Mouse (Mus musculus): Measurements from ENCODE around the gene Syt9.
A peak's percentile ranks its signal among the peaks of the same experiment; 100 is the strongest.

Syt9 gene

GRCm38 (mm10) chr7:107370232-107371125 is at the start of gene Syt9:
Syt9 (plus strand) TSS chr7:107370728.
- peak; percentile 89 for DNase-seq (ENCODE audit: low read depth, low spot score)

DNA sequence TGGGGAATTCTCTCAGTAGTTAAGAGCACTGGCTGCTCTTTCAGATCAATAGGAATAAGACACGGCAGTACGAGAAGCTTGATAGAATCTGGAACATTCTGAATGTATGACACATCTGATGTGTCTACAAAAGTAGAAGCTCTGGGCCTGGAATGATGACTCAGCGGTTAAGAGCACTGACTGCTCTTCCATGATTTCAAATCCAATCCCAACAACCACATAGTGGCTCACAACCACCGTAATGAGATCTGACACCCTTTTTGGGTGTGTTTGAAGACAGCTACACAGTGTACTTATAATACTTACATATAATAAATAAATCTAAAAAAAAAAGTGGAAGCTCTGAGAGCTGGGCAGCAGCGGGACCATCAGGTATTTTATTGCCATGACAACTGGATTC is 31.5 kb upstream of the Syt9 start:
- DNase-seq (ENCODE audit: low read depth, low spot score) = no peak

DNA sequence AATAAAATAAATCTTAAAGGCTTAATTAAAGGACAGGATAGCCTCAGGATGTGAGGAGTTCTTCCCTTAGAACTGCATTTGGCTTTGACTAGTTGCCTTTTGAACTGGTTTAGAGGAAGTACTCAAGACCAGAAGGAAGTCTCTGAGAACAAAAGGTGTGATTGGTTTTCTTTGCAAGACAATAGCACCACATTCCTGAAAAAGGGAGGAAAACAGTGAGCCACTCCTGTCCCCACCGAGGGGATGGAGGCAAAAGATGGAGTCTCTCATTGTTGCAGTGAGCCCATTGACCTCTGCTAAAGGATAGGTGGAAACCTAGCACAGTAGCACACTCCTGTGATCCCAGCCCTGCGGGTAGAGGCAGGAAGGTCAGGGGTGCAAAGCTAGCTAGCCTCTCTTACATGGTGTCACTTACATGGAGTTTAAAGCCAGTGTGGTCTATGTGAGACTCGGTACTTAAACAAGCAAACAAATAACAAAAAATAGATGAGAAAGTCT is 30.9 kb upstream of the Syt9 start:
- peak; percentile 96 for DNase-seq (ENCODE audit: low read depth, low spot score)

- DNase-seq (ENCODE audit: low read depth, low spot score) = peak; percentile 25
These were observed 30.3 kb upstream of the Syt9 start for GRCm38 (mm10) chr7:107340221-107340620.

GRCm38 (mm10) chr7:107341519-107342190 is 28.9 kb upstream of the Syt9 start:
- peak; percentile 57 for DNase-seq (ENCODE audit: low read depth, low spot score)

DNA sequence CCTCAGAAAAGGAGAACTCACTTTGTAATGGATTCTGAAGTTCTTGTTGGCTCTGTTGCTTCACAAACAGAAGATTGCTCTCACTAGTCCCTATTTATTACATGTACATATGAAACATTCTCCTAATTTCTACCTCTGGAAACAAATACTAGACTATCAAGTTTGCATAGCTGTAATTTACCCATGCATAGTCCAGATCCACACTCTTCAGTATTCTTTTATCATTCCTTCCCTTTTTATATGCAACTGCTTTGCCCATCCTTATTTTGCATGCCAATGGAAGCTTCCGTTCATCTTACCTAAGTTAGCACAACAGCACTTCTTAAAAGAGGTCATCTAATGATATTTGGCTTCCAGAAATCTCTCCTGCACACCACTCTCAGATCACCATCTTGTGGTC is 21.3 kb upstream of the Syt9 start:
- peak; percentile 66 for DNase-seq (ENCODE audit: low read depth, low spot score)

GRCm38 (mm10) chr7:107362153-107362552 is 8.4 kb upstream of the Syt9 start:
- DNase-seq (ENCODE audit: low read depth, low spot score) = no peak

GRCm38 (mm10) chr7:107362634-107363033 is 7.9 kb upstream of the Syt9 start:
- no peak for DNase-seq (ENCODE audit: low read depth, low spot score)

- peak; percentile 85 for DNase-seq (ENCODE audit: low read depth, low spot score)
These were observed 795 bp downstream of the Syt9 start for GRCm38 (mm10) chr7:107371126-107371920.

GRCm38 (mm10) chr7:107380562-107380961 is 10.0 kb downstream of the Syt9 start:
- DNase-seq (ENCODE audit: low read depth, low spot score) = no peak

DNA sequence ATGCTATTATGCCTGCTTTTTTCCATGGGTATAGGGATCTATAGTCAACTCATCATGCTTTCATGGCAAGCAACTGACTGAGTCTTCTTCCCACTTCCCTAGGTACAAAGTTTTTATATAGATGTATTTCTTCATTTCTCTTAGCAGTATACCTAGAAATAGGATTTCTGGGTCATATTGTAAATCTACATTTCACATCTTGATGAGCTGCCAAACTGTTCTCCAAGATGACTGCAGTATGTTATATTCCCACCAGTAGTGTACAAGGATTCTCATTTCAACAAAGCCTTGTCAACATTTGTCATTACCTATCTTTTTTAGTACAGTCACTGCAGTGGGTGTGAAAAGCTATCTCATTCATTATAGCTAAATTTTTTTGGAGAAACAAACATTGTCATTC is 19.1 kb downstream of the Syt9 start:
- DNase-seq (ENCODE audit: low read depth, low spot score) = no peak

- DNase-seq (ENCODE audit: low read depth, low spot score) = peak; percentile 25
These were observed 22.2 kb downstream of the Syt9 start for GRCm38 (mm10) chr7:107392749-107393148.

- no peak for DNase-seq (ENCODE audit: low read depth, low spot score)
These were observed 29.7 kb downstream of the Syt9 start for GRCm38 (mm10) chr7:107400061-107400799.

GRCm38 (mm10) chr7:107403261-107403660 is 32.7 kb downstream of the Syt9 start:
- no peak for DNase-seq (ENCODE audit: low read depth, low spot score)

GRCm38 (mm10) chr7:107414928-107415327 is 44.4 kb downstream of the Syt9 start:
- no peak for DNase-seq (ENCODE audit: low read depth, low spot score)

GRCm38 (mm10) chr7:107417043-107417850 is 46.7 kb downstream of the Syt9 start:
- no peak for DNase-seq (ENCODE audit: low read depth, low spot score)

DNA sequence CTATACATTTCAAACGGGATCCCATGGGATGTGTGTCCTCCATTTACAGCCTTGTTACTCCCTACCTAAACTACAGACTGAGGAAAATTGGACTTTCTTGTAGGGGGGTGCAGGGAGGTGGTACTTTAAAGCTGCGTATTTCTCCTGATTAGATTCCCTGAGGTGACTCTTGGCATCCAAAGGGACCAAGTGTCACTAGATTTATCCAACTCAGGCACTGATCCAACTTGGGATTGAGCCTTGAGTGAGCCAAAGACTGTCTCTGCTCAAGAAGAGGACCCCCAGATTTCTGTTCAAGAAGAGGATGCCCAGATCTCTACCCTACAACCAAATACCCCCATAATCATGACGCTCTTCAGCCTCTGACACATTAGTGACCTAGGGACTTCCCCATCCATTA is 66.9 kb downstream of the Syt9 start:
- no peak for DNase-seq (ENCODE audit: low read depth, low spot score)

DNA sequence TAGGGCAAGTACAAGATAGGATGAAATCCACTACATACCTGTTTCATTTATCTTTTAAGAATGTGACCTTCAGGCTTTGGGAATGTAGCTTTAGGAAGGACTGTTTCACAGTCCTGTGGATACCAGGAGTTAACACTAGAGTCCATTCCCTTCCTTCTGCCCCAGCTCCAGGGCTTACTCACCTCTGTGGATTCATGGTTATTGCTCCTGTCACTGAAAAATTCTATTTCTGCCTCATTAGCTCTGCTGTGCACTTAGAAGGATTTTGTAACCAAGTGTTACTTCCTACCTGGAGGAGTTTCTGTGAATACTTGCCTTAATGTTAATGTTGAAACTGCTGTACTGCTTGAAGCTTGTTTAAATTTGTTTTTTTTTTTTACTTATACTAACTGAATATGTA is 74.1 kb downstream of the Syt9 start:
- DNase-seq (ENCODE audit: low read depth, low spot score) = no peak

- DNase-seq (ENCODE audit: low read depth, low spot score) = no peak
These were observed 84.1 kb downstream of the Syt9 start for GRCm38 (mm10) chr7:107454660-107455059.

DNA sequence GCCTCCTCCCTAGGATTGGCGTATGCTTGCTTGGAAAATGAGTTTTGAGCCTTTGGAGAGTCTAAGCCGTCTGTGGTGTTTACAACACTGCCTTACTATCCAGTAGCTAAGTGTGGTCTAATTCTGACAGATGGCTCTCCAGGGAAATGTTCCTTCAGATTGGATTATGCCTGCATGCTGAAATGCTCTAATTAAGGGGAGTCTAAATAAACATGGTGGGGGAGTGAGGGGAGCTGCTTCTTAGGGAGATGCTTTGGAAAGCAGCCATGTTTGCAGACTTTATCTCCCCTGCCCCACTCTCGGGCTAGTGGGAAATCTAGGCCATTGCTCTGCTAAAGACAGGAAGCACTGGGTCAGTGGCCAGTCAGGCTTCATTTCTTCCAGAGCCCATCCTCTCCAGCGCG is 84.6 kb downstream of the Syt9 start:
- no peak for DNase-seq (ENCODE audit: low read depth, low spot score)
